Mouse (Mus musculus): ENCODE results near the gene Ablim2. TPM values are rescaled to one million over a fixed set of nuclear protein-coding genes. Genes with fewer than 3 reads are reported as not detected.

Ablim2 gene
- polyA plus RNA-seq, 2 experiments = 0.16 TPM; not detected in 1

DNA sequence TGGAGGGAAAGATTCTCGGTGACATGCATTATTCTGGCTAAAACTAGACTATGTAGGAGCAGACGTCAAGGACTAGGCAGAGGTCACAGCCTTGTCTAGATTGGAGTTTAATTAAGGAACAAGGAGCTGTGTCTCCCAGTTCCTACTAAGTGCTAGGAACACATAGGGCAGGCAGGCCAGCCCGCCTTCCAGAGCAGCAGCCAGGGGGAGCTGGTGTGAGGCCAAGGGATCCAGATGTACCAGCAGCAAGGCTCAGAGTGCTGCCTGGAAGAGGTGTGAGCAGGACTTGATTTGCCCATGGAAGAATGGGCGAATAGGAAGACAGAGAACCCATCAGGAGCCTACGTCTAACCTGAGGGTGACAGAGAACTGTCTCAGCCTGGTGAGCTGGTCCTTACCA lies 68.8 kb downstream of the Ablim2 start:
- ATAC-seq (ENCODE audit: insufficient read depth) (no peak), DNase-seq (ENCODE audit: low read depth in 3 of 3, low spot score in 3 of 3) (no peak)
- TF ChIP-seq EP300 (IDR thresholded peaks at IDR 0.05; ENCODE audit: low read depth) = no peak
- TF ChIP-seq CTCF (IDR thresholded peaks at IDR 0.05; ENCODE audit: low read depth) = no peak
- H3K27ac ChIP-seq = no peak overlapping the region
- no peak overlapping the region for H3K4me3 ChIP-seq (ENCODE audit: insufficient read depth in 1 of 2, low read depth in 2 of 2, low read length in 2 of 2)
- H3K4me1 ChIP-seq (replicated peaks; ENCODE audit: control insufficient read depth in 2 of 2, insufficient read depth in 2 of 2, low read length in 1 of 2) = no peaks in the 10 kb centered on the region
- H3K4me2 ChIP-seq (ENCODE audit: low read depth) = no peak overlapping the region
- no peaks in the 10 kb centered on the region for H3K9me3 ChIP-seq (ENCODE audit: control insufficient read depth, low read length)
- H3K36me3 ChIP-seq (replicated peaks; ENCODE audit: control insufficient read depth, insufficient read depth, low read depth) = no peaks in the 10 kb centered on the region
- 45% methylated on average over 5 of the region's 5 CpGs for WGBS (ENCODE audit: insufficient replicate concordance)
- H3K9ac ChIP-seq (replicated peaks) = no peak overlapping the region
- H3K27me3 ChIP-seq (ENCODE audit: control insufficient read depth, insufficient read depth, low read length) = no peaks in the 10 kb centered on the region

DNA sequence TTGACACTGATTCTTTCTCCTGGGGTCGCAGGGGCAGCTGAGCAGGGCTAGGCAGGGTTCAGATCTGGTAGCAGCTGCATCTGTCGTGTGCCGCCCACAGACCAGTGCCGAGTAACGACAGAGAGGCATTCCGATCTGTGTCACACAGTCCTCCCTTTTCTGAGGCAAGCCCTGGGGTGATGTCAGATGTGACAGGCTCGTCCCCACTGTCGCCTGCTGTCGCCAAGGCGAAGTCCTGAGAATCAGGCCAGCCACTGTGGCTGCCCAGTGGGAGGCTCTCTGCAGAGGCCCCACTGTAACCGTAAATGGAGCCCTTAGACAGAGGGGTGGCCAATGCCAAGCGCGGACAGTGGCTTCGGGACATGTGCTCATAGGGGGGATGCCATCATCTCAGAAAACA lies 69.4 kb downstream of the Ablim2 start:
- no peak for TF ChIP-seq EP300 (IDR thresholded peaks at IDR 0.05; ENCODE audit: low read depth)
- no peak for TF ChIP-seq CTCF (IDR thresholded peaks at IDR 0.05; ENCODE audit: low read depth)
- WGBS (ENCODE audit: insufficient replicate concordance) = 56% methylated on average over 14 of the region's 14 CpGs
- Histone ChIP-seq H3K36me3 (replicated peaks; ENCODE audit: control insufficient read depth, insufficient read depth, low read depth) (no peaks in the 10 kb centered on the region), H3K4me2 (ENCODE audit: low read depth) (no peak overlapping the region), H3K4me1 (replicated peaks; ENCODE audit: control insufficient read depth in 2 of 2, insufficient read depth in 2 of 2, low read length in 1 of 2) (no peaks in the 10 kb centered on the region), H3K27ac (no peak overlapping the region), H3K27me3 (ENCODE audit: control insufficient read depth, insufficient read depth, low read length) (no peaks in the 10 kb centered on the region), H3K4me3 (ENCODE audit: insufficient read depth in 1 of 2, low read depth in 2 of 2, low read length in 2 of 2) (no peak overlapping the region), H3K9me3 (ENCODE audit: control insufficient read depth, low read length) (no peaks in the 10 kb centered on the region), H3K9ac (replicated peaks) (no peak overlapping the region)
- DNase-seq (ENCODE audit: low read depth in 3 of 3, low spot score in 3 of 3) = no peak
- ATAC-seq (ENCODE audit: insufficient read depth) = no peak

- DNase-seq (ENCODE audit: low read depth in 3 of 3, low spot score in 3 of 3) = no peak
- WGBS (ENCODE audit: insufficient replicate concordance) = 53% methylated on average over 5 of the region's 5 CpGs
- TF ChIP-seq EP300 (IDR thresholded peaks at IDR 0.05; ENCODE audit: low read depth) (no peak), CTCF (IDR thresholded peaks at IDR 0.05; ENCODE audit: low read depth) (no peak)
- Histone ChIP-seq H3K9me3 (ENCODE audit: control insufficient read depth, low read length) (no peaks in the 10 kb centered on the region), H3K4me1 (replicated peaks; ENCODE audit: control insufficient read depth in 2 of 2, insufficient read depth in 2 of 2, low read length in 1 of 2) (no peaks in the 10 kb centered on the region), H3K27ac (no peak overlapping the region), H3K27me3 (ENCODE audit: control insufficient read depth, insufficient read depth, low read length) (no peaks in the 10 kb centered on the region), H3K4me3 (ENCODE audit: insufficient read depth in 1 of 2, low read depth in 2 of 2, low read length in 2 of 2) (no peak overlapping the region), H3K4me2 (ENCODE audit: low read depth) (no peak overlapping the region), H3K36me3 (replicated peaks; ENCODE audit: control insufficient read depth, insufficient read depth, low read depth) (no peaks in the 10 kb centered on the region), H3K9ac (replicated peaks) (no peak overlapping the region)
- no peak for ATAC-seq (ENCODE audit: insufficient read depth)
Measured at GRCm38 (mm10) chr5:35827856-35828255, 70.2 kb downstream of the Ablim2 start.

DNA sequence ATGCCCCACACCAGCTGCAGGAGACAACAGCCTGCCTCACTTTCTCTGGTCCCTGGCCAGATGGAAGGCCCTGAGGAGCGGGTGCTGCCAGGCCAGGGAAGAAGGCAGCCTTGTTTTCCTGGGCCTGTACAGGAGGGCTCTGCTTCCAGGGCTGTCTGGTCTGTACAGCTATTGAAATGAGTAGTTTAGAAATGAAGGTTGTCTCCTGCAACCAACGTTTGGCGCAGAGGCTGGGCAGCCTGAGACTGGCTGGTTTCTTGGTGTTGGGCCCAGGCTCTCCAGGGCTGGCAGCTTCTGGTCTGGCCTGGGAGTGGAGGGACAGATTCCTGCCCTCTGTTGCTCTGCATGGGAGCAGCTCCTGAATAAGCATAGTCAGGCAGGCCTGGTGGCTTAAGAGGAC lies 72.4 kb downstream of the Ablim2 start:
- Histone ChIP-seq H3K27me3 (ENCODE audit: control insufficient read depth, insufficient read depth, low read length) (no peaks in the 10 kb centered on the region), H3K36me3 (replicated peaks; ENCODE audit: control insufficient read depth, insufficient read depth, low read depth) (no peaks in the 10 kb centered on the region), H3K9me3 (ENCODE audit: control insufficient read depth, low read length) (no peaks in the 10 kb centered on the region), H3K4me3 (ENCODE audit: insufficient read depth in 1 of 2, low read depth in 2 of 2, low read length in 2 of 2) (no peak overlapping the region), H3K4me2 (ENCODE audit: low read depth) (no peak overlapping the region), H3K9ac (replicated peaks) (no peak overlapping the region), H3K27ac (no peak overlapping the region), H3K4me1 (replicated peaks; ENCODE audit: control insufficient read depth in 2 of 2, insufficient read depth in 2 of 2, low read length in 1 of 2) (no peaks in the 10 kb centered on the region)
- ATAC-seq (ENCODE audit: insufficient read depth) (no peak), DNase-seq (ENCODE audit: low read depth in 3 of 3, low spot score in 3 of 3) (no peak)
- WGBS (ENCODE audit: insufficient replicate concordance) = 75% methylated on average over 3 of the region's 3 CpGs
- TF ChIP-seq CTCF (IDR thresholded peaks at IDR 0.05; ENCODE audit: low read depth) = no peak
- TF ChIP-seq EP300 (IDR thresholded peaks at IDR 0.05; ENCODE audit: low read depth) = no peak

GRCm38 (mm10) chr5:35833881-35834280 lies 76.2 kb downstream of the Ablim2 start:
- TF ChIP-seq CTCF (IDR thresholded peaks at IDR 0.05; ENCODE audit: low read depth) (no peak), EP300 (IDR thresholded peaks at IDR 0.05; ENCODE audit: low read depth) (no peak)
- H3K4me2 ChIP-seq (ENCODE audit: low read depth) = no peak overlapping the region
- no peaks in the 10 kb centered on the region for H3K9me3 ChIP-seq (ENCODE audit: control insufficient read depth, low read length)
- H3K9ac ChIP-seq (replicated peaks) = no peak overlapping the region
- 58% methylated on average over 4 of the region's 4 CpGs for WGBS (ENCODE audit: insufficient replicate concordance)
- DNase-seq (ENCODE audit: low read depth in 3 of 3, low spot score in 3 of 3) (no peak), ATAC-seq (ENCODE audit: insufficient read depth) (no peak)
- no peaks in the 10 kb centered on the region for H3K36me3 ChIP-seq (replicated peaks; ENCODE audit: control insufficient read depth, insufficient read depth, low read depth)
- no peak overlapping the region for H3K27ac ChIP-seq
- H3K4me3 ChIP-seq (ENCODE audit: insufficient read depth in 1 of 2, low read depth in 2 of 2, low read length in 2 of 2) = no peak overlapping the region
- H3K4me1 ChIP-seq (replicated peaks; ENCODE audit: control insufficient read depth in 2 of 2, insufficient read depth in 2 of 2, low read length in 1 of 2) = no peaks in the 10 kb centered on the region
- H3K27me3 ChIP-seq (ENCODE audit: control insufficient read depth, insufficient read depth, low read length) = no peaks in the 10 kb centered on the region

Measured in liver, embryonic 14.5 days (tissue).